Mouse (Mus musculus): ENCODE results near the gene Lrrc66.
"Not testable (repeated sequence)": the region's sequence is repeated elsewhere in the genome, so short reads cannot be mapped to it uniquely, and the experiment has no call there.

The Lrrc66 gene

GRCm38 (mm10) chr5:73613296-73613695 lies 19.0 kb downstream of the Lrrc66 start:
- DNase-seq (ENCODE audit: low read depth, low spot score): no peak

GRCm38 (mm10) chr5:73611071-73611470 lies 21.3 kb downstream of the Lrrc66 start:
- no peak for DNase-seq (ENCODE audit: low read depth, low spot score)

- peak; percentile 77 for DNase-seq (ENCODE audit: low read depth, low spot score)
These were observed 27.4 kb downstream of the Lrrc66 start for GRCm38 (mm10) chr5:73604964-73605363.

DNA sequence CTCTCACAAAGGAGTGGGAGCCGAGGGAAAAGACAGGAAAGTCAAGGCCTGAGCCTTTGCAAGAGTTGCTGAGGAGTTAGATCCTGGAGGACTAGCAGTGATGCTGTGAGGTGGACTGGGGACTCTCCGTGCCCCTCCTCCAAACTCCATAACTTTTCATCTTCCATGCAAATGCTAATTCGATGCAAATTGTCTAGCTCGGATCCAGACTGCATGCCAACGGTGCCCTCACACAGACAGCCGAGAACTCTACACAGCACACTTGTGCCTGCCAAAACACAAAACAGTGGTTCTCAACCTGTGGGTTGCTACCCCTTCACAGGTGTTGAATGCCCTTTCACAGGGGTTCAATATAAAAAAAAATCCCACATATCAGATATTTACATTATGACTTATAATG lies 27.8 kb downstream of the Lrrc66 start:
- peak; percentile 62 for DNase-seq (ENCODE audit: low read depth, low spot score)

GRCm38 (mm10) chr5:73602865-73603264 lies 29.5 kb downstream of the Lrrc66 start:
- no peak for DNase-seq (ENCODE audit: low read depth, low spot score)

DNA sequence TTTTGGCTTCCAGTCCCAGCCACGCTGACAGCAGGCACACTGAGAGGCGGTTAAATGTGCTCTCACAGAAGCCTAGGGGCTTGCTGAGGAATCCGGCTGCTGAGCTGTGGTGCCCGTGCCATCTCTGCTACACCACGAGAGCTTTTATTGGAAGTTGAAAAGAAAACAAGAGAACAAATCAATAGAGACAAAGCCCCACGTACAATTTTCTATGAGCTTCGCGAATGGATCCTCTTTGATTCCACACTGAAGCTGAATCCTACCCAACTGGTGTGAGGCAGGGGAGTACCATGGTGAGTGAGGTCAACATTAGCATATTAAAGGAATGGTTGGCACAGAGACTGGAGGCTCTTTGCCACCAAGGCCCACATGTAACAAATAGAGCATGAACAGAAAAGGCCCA lies 31.0 kb downstream of the Lrrc66 start:
- peak; percentile 39 for DNase-seq (ENCODE audit: low read depth, low spot score)

GRCm38 (mm10) chr5:73599991-73600390 lies 32.3 kb downstream of the Lrrc66 start:
- DNase-seq (ENCODE audit: low read depth, low spot score): no peak

DNA sequence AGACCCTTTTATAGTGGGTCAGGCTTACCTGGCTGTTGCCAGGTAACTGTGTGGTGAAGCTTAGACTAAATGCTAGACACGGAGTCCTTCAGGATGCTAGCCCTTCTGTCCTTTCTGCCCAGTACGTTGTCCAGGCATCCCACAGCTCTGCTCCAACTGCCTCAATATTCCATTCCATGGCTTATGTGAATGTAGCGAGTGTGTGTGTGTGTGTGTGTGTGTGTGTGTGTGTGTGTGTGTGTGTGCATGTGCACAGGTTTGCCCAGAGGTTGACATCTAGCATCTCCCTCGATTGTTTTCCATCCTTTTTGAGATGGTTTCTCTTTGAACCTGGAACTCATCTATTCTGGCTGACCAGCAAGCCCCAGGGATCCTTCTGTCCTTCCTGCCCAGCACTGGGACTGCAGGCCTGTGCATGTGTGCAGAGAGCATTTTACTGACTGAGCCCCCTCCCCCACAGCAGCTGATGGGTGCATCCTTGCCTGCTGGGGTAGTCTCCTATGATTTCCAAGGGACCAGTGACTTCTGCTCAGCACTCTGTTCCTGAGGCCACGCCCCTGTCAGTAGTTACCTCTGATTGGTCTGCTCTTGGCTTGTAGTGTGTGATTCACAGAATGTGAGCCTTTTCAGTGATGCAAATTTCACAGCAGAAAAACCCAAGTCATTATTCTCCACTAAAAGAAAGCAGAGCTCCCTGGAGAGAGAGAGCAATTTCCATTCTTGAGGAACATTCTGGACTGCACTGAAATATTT lies 33.2 kb downstream of the Lrrc66 start:
- peak; percentile 29 for DNase-seq (ENCODE audit: low read depth, low spot score)

DNA sequence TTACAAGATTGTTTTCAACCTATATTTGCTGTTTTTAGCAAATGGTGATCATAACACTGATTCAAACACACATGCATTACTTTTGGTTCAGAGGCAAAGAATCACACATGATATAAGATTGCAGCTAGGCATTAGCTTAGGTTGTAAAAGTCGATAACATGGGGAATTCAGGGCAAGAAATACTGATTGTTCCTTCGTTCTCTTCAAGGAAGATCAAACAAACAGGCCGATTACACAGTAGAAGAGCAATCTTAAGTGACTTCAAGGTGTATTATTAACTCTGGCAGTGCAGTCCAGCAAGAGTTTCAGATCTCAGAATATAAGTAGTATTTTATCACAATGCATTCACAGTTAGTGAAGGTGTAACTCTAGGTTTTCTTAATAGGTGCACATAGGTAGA lies 45.2 kb downstream of the Lrrc66 start:
- DNase-seq (ENCODE audit: low read depth, low spot score): no peak

- no peak for DNase-seq (ENCODE audit: low read depth, low spot score)
These were observed 45.7 kb downstream of the Lrrc66 start for GRCm38 (mm10) chr5:73586597-73586996.

- peak; percentile 82 for DNase-seq (ENCODE audit: low read depth, low spot score)
These were observed 46.9 kb downstream of the Lrrc66 start for GRCm38 (mm10) chr5:73585212-73586115.

DNA sequence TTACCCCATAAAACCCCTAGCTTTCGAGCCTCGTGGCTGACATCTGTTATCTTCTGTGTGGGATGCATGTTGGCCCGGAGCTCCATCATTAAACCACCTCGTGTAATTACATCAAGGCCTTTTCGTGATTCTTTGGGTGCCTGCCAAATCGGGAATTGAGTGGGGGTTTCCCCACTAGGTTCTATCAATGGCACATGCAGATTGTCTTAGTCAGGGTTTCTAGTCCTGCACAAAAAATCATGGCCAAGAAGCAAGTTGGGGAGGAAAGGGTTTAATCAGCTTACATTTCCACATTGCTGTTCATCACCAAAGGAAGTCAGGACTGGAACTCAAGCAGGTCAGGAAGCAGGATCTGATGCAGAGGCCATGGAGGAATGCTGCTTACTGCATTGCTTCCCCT lies 48.3 kb downstream of the Lrrc66 start:
- DNase-seq (ENCODE audit: low read depth, low spot score): not testable (repeated sequence)

DNA sequence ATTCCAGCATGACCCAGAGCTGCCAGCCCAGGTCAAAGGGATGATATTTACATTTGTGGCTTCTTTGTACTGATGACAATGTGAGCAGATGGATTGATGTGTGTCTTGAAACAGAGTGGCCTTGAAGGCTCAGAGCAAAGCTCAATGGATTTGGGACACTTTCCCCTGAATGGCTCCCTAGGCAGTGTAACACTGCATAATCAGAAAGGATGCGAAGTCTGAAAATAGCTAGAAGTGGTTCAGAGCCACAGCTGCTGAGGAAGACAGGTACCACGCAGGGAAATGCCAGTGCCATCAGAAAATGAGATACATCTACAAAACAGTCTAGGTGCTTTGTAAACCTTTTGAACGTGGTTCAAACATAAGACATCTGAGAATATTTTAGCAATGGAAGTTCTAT lies 54.2 kb downstream of the Lrrc66 start:
- peak; percentile 68 for DNase-seq (ENCODE audit: low read depth, low spot score)

GRCm38 (mm10) chr5:73576708-73577107 lies 55.6 kb downstream of the Lrrc66 start:
- peak; percentile 79 for DNase-seq (ENCODE audit: low read depth, low spot score)

GRCm38 (mm10) chr5:73574616-73575015 lies 57.7 kb downstream of the Lrrc66 start:
- no peak for DNase-seq (ENCODE audit: low read depth, low spot score)

DNA sequence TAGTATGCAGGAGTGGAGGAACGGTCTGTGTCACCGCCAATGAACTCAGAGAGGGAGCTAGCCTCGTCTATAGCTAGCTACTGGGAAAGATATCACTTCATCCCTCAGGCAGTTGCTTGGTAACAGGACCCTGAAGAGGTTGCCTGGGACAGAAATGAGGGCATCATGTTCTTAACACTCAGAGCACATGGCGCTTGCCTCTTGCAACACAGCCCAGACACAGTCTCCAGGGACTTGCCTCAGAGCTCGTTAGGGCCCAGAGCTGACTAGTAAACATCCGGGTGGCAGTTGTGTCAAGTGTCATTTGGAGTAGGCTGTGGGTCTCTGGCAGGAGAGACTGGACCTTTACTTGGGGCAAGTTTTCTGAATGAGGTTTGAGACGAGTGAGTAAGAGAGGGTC lies 58.5 kb downstream of the Lrrc66 start:
- no peak for DNase-seq (ENCODE audit: low read depth, low spot score)

DNA sequence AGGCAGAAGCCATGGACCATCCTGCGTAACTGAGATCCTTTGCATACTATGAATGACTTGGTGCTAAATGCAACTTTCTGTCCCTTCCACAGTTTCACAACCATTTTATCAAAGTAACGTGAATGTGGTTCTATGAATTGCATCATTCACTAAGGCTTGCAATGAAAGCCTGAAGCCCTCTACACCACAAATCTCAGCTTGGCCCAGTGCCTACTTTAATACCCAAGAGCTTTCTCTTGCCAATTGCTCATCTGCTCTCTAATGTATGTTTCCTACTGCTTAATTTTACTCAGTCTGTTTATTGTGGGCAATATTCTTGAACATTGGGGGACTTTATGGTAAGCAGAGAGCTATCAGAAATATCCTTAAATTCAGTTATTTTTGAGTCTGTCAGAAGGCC lies 59.5 kb downstream of the Lrrc66 start:
- no peak for DNase-seq (ENCODE audit: low read depth, low spot score)

DNA sequence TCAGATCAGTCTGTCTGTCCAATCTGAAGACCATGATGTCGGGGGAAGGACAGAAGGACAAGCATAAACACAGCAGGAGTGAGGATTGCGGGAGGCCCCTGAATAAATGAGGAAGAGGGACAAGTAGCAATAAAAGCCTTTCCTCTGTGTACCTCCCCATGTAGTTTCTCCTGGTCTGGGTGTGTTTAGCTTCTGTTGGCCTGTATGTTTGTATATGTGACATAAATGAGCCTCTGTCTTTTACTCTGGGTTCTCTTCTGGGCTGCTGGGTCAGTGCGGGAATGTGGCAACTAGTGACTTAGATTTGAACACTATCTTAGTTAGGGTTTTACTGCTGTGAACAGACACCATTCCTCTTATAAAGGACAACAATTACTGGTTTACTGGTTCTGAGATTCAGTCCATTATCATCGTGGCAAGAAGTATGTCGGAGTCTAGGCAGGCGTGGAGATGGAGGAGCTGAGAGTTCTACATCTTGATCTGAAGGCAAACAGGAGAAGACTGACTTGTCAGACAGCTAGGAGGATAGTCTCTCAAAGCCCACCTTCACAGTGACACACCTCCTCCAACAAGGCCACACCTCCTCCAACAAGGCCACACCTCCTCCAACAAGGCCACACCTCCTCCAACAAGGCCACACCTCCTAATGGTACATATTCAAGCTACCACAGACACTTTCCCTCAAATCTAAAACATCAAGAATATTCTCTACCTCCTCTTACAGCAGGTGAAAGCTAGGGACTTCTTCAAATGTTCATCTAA lies 60.8 kb downstream of the Lrrc66 start:
- no peak for DNase-seq (ENCODE audit: low read depth, low spot score)

- no peak for DNase-seq (ENCODE audit: low read depth, low spot score)
These were observed 63.1 kb downstream of the Lrrc66 start for GRCm38 (mm10) chr5:73569181-73569580.

- DNase-seq (ENCODE audit: low read depth, low spot score): no peak
These were observed 65.4 kb downstream of the Lrrc66 start for GRCm38 (mm10) chr5:73566892-73567291.

- no peak for DNase-seq (ENCODE audit: low read depth, low spot score)
These were observed 66.2 kb downstream of the Lrrc66 start for GRCm38 (mm10) chr5:73566119-73566518.

- DNase-seq (ENCODE audit: low read depth, low spot score): no peak
These were observed 68.3 kb downstream of the Lrrc66 start for GRCm38 (mm10) chr5:73564038-73564437.
